ENCODE assay signal across 13 mouse cellular contexts in the genomic region with DNA sequence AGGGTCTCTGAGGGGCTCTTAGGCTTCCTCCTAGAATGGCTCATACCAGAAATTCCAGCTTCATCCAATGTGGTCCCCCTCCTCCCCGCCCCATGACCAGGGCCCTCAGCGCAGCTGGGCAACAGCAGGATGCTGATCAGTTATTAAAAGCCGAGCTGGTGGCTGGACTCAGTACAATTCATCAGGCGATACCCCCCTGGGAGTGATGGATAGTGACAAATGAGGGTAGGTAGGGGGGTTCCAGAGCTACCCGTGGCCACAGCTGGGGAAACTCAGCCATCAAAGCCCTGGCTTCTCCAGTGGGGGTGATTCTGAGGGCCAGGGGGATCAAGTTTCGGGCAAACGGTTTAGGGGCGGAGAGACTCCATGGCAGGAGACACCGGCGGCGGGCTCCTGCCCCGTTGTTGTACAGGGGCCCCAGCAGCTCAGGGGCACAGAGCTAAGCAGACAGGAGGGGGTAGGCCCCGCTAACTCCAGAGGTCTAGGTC. TPM values are rescaled to one million over a fixed set of nuclear protein-coding genes. Genes with fewer than 3 reads are reported as not detected.
DNase-seq lines count a peak whose midpoint lies in the region; ATAC-seq and TF ChIP-seq lines count a peak whose summit lies in the region.
"Had no signal": no experiment of that assay in that cellular context is flagged by ENCODE, and none has a peak within 500 bp of the region (broad histone marks: within the 10 kb centered on the region; RNA-seq: fewer than 3 reads in every experiment).

No protein-coding gene starts in this region.

- no peaks in the 10 kb centered on the region; the same call in none of the 2 replicates for H3K27me3 ChIP-seq in forebrain, embryonic 12.5 days
- no peaks in the 10 kb centered on the region for H3K27me3 ChIP-seq in forebrain, embryonic 14.5 days (replicated peaks; ENCODE audit: control insufficient read depth, insufficient read depth, low read length)
- H3K27me3 ChIP-seq in lung, embryonic 14.5 days (ENCODE audit: insufficient read depth, low read length) = no peaks in the 10 kb centered on the region
- 0 out of 2 replicates have a peak, but pooled peaks cover 5% of the 10 kb centered on the region for H3K27me3 ChIP-seq in lung, postnatal 0 days (replicated peaks; ENCODE audit: insufficient read depth, low read length)
- H3K27me3 ChIP-seq in hindbrain, embryonic 13.5 days = peaks cover 81% of the 10 kb centered on the region
- H3K27me3 ChIP-seq in neural tube, embryonic 14.5 days (ENCODE audit: control insufficient read depth, insufficient read depth, low read length) = peaks cover 11% of the 10 kb centered on the region; the same call in 1 of the 2 replicates

- ATAC-seq in forebrain, embryonic 12.5 days (ENCODE audit: low FRiP score) = peak; percentile 17; the same call in 1 of the 2 replicates
- ATAC-seq in forebrain, embryonic 14.5 days = no peak
- peak; percentile 36; the same call in 1 of the 2 replicates for ATAC-seq in lung, embryonic 14.5 days (ENCODE audit: insufficient read depth)
- ATAC-seq in lung, postnatal 0 days = no peak
- ATAC-seq in hindbrain, embryonic 13.5 days (ENCODE audit: low FRiP score) = 0 out of 2 replicates have a peak, but pooled peaks have one; percentile 25
- ATAC-seq in neural tube, embryonic 14.5 days (ENCODE audit: low read depth) = peak; percentile 54; the same call in 1 of the 2 replicates

- no peaks in the 10 kb centered on the region for H3K9me3 ChIP-seq in forebrain, embryonic 12.5 days
- H3K9me3 ChIP-seq in forebrain, embryonic 14.5 days (replicated peaks; ENCODE audit: control insufficient read depth, low read length) = no peaks in the 10 kb centered on the region
- no peaks in the 10 kb centered on the region for H3K9me3 ChIP-seq in lung, embryonic 14.5 days (ENCODE audit: low read depth, low read length)
- no peaks in the 10 kb centered on the region for H3K9me3 ChIP-seq in lung, postnatal 0 days (ENCODE audit: low read length)
- no peaks in the 10 kb centered on the region for H3K9me3 ChIP-seq in hindbrain, embryonic 13.5 days
- no peaks in the 10 kb centered on the region for H3K9me3 ChIP-seq in neural tube, embryonic 14.5 days (ENCODE audit: control insufficient read depth, low read length)
- H3K9me3 ChIP-seq: hindbrain, embryonic 15.5 days had no signal

- peaks cover 63% of the 10 kb centered on the region for H3K4me1 ChIP-seq in forebrain, embryonic 12.5 days
- peaks cover 9% of the 10 kb centered on the region; the same call in 1 of the 2 replicates for H3K4me1 ChIP-seq in forebrain, embryonic 14.5 days (ENCODE audit: control insufficient read depth, insufficient read depth, low read length)
- peaks cover 14% of the 10 kb centered on the region for H3K4me1 ChIP-seq in lung, embryonic 14.5 days (ENCODE audit: insufficient read depth)
- H3K4me1 ChIP-seq in lung, postnatal 0 days (ENCODE audit: insufficient read depth, low read depth, low read length) = 0 out of 2 replicates have a peak, but pooled peaks cover 4% of the 10 kb centered on the region
- peaks cover 44% of the 10 kb centered on the region for H3K4me1 ChIP-seq in hindbrain, embryonic 13.5 days (replicated peaks)
- peaks cover 14% of the 10 kb centered on the region for H3K4me1 ChIP-seq in neural tube, embryonic 14.5 days (ENCODE audit: control insufficient read depth, insufficient read depth, low read length)

- H3K9ac ChIP-seq in forebrain, embryonic 12.5 days = peak overlapping the region; percentile 2; the same call in 1 of the 2 replicates
- no peak overlapping the region for H3K9ac ChIP-seq in forebrain, embryonic 14.5 days (ENCODE audit: low read length)
- H3K9ac ChIP-seq in lung, embryonic 14.5 days = 0 out of 2 replicates have a peak overlapping the region, but pooled peaks have one; percentile 5
- H3K9ac ChIP-seq in lung, postnatal 0 days (replicated peaks; ENCODE audit: low read depth) = no peak overlapping the region
- no peak overlapping the region; the same call in 1 of the 2 replicates for H3K9ac ChIP-seq in hindbrain, embryonic 13.5 days
- no peak overlapping the region for H3K9ac ChIP-seq in neural tube, embryonic 14.5 days (replicated peaks; ENCODE audit: low read depth, low read length)
- H3K9ac ChIP-seq: hindbrain, embryonic 15.5 days had no signal

- H3K4me3 ChIP-seq in forebrain, embryonic 12.5 days (replicated peaks) = 0 out of 2 replicates have a peak overlapping the region, but pooled peaks have one; percentile 7
- H3K4me3 ChIP-seq in forebrain, embryonic 14.5 days (ENCODE audit: low read depth, low read length) = no peak overlapping the region
- no peak overlapping the region; the same call in 1 of the 2 replicates for H3K4me3 ChIP-seq in lung, embryonic 14.5 days (ENCODE audit: low read depth, low read length)
- H3K4me3 ChIP-seq in lung, postnatal 0 days (ENCODE audit: low read depth, low read length) = no peak overlapping the region
- H3K4me3 ChIP-seq in hindbrain, embryonic 13.5 days = no peak overlapping the region
- H3K4me3 ChIP-seq in neural tube, embryonic 14.5 days (ENCODE audit: low read depth, low read length) = no peak overlapping the region
- H3K4me3 ChIP-seq: hindbrain, embryonic 15.5 days; myocyte had no signal

- no peak for DNase-seq in forebrain, embryonic 14.5 days (ENCODE audit: low spot score)
- no peak for DNase-seq in lung, embryonic 14.5 days
- DNase-seq in lung, postnatal 0 days (ENCODE audit: low spot score) = no peak
- DNase-seq in adrenal gland, postnatal 10 days = no peak
- DNase-seq in spleen, postnatal 10 days (ENCODE audit: low spot score in 2 of 2) = no peak
- DNase-seq: adrenal gland, postnatal 25 days; cerebellum, adult 9-10 months; lung, adult 18-20 months had no signal

- peak overlapping the region; percentile 63 for H3K27ac ChIP-seq in forebrain, embryonic 12.5 days
- no peak overlapping the region for H3K27ac ChIP-seq in forebrain, embryonic 14.5 days (ENCODE audit: low read depth, low read length)
- no peak overlapping the region for H3K27ac ChIP-seq in lung, embryonic 14.5 days (ENCODE audit: low read depth)
- H3K27ac ChIP-seq in lung, postnatal 0 days (ENCODE audit: low read length) = no peak overlapping the region
- H3K27ac ChIP-seq in hindbrain, embryonic 13.5 days = 0 out of 2 replicates have a peak overlapping the region, but pooled peaks have one; percentile 18
- no peak overlapping the region for H3K27ac ChIP-seq in neural tube, embryonic 14.5 days (ENCODE audit: low read depth, low read length)
- H3K27ac ChIP-seq: hindbrain, embryonic 15.5 days had no signal

- WGBS in forebrain, embryonic 12.5 days = 3% methylated on average over 13 of the region's 13 CpGs
- 5% methylated on average over 13 of the region's 13 CpGs for WGBS in forebrain, embryonic 14.5 days
- WGBS in lung, embryonic 14.5 days = 7% methylated on average over 13 of the region's 13 CpGs
- 13% methylated on average over 13 of the region's 13 CpGs for WGBS in lung, postnatal 0 days
- WGBS in hindbrain, embryonic 13.5 days = 3% methylated on average over 13 of the region's 13 CpGs
- WGBS in neural tube, embryonic 14.5 days = 4% methylated on average over 13 of the region's 13 CpGs

- no peak for TF ChIP-seq CTCF in lung, embryonic 14.5 days (IDR thresholded peaks at IDR 0.05; ENCODE audit: low read depth)
- TF ChIP-seq CTCF in lung, postnatal 0 days (IDR thresholded peaks at IDR 0.05) = no peak

- no peak for TF ChIP-seq EP300 in lung, postnatal 0 days (IDR thresholded peaks at IDR 0.05)

- no peaks in the 10 kb centered on the region for H3K36me3 ChIP-seq in forebrain, embryonic 12.5 days (replicated peaks)
- H3K36me3 ChIP-seq in forebrain, embryonic 14.5 days (ENCODE audit: control insufficient read depth, insufficient read depth, low read length) = no peaks in the 10 kb centered on the region
- H3K36me3 ChIP-seq in lung, embryonic 14.5 days (ENCODE audit: insufficient read depth) = no peaks in the 10 kb centered on the region
- H3K36me3 ChIP-seq in lung, postnatal 0 days (ENCODE audit: insufficient read depth, low read length) = no peaks in the 10 kb centered on the region
- H3K36me3 ChIP-seq in hindbrain, embryonic 13.5 days = no peaks in the 10 kb centered on the region
- H3K36me3 ChIP-seq in neural tube, embryonic 14.5 days (ENCODE audit: control insufficient read depth, insufficient read depth, low read length) = no peaks in the 10 kb centered on the region
- H3K36me3 ChIP-seq: hindbrain, embryonic 15.5 days had no signal

- peak overlapping the region; percentile 34 for H3K4me2 ChIP-seq in forebrain, embryonic 12.5 days
- H3K4me2 ChIP-seq in forebrain, embryonic 14.5 days (ENCODE audit: low read length) = no peak overlapping the region
- H3K4me2 ChIP-seq in lung, embryonic 14.5 days = peak overlapping the region; percentile 19
- no peak overlapping the region for H3K4me2 ChIP-seq in lung, postnatal 0 days (replicated peaks; ENCODE audit: low read depth, low read length)
- H3K4me2 ChIP-seq in hindbrain, embryonic 13.5 days = peak overlapping the region; percentile 15
- H3K4me2 ChIP-seq in neural tube, embryonic 14.5 days (ENCODE audit: low read depth, low read length) = 0 out of 2 replicates have a peak overlapping the region, but pooled peaks have one; percentile 2
- H3K4me2 ChIP-seq: hindbrain, embryonic 15.5 days had no signal

RNA-seq across cellular contexts. Expression of a gene that starts 10.3 kb away (rescaled TPM):
- polyA plus RNA-seq in forebrain, embryonic 12.5 days (2016; fragmentation: Nextera tagmentation; extraction: Ambion mirVana) = 1.5 and 2.4 TPM in 2 replicates
- 0.48 and 1.1 TPM in 2 replicates for polyA plus RNA-seq in forebrain, embryonic 14.5 days (2014; fragmentation: Nextera tagmentation; extraction: Ambion mirVana)
- polyA plus RNA-seq in lung, embryonic 14.5 days (2014; fragmentation: Nextera tagmentation; extraction: Ambion mirVana) = not detected in 2 replicates
- polyA plus RNA-seq in lung, postnatal 0 days (2015; fragmentation: Nextera tagmentation; extraction: Ambion mirVana) = 3.0 and 3.3 TPM in 2 replicates
- 0.81 and 0.91 TPM in 2 replicates for polyA plus RNA-seq in hindbrain, embryonic 13.5 days (2015; fragmentation: Nextera tagmentation; extraction: Ambion mirVana)
- 0.13 TPM in 1 of 2 replicates, not detected in the other for polyA plus RNA-seq in neural tube, embryonic 14.5 days (2014; fragmentation: Nextera tagmentation; extraction: Ambion mirVana)
- under 1 TPM in 1 of 2 experiments, not detected in 1; 0.12 TPM for total RNA-seq in adrenal gland, postnatal 10 days (2021)
- polyA plus RNA-seq: myocyte had no signal

Comparison
In these comparisons a context has a peak if more than half of its experiments do, and no peak if none do; other contexts are left out.
1. ATAC-seq: peak in forebrain, embryonic 12.5 days (single experiment), lung, embryonic 14.5 days (single experiment), hindbrain, embryonic 13.5 days (single experiment) and neural tube, embryonic 14.5 days (single experiment); none in forebrain, embryonic 14.5 days (single experiment) and lung, postnatal 0 days (single experiment).
2. H3K27ac ChIP-seq: peak in forebrain, embryonic 12.5 days (single experiment) and hindbrain, embryonic 13.5 days (single experiment); none in forebrain, embryonic 14.5 days (single experiment), lung, embryonic 14.5 days (single experiment), lung, postnatal 0 days (single experiment) and neural tube, embryonic 14.5 days (single experiment).
3. H3K4me2 ChIP-seq: peak in forebrain, embryonic 12.5 days (single experiment), lung, embryonic 14.5 days (single experiment), hindbrain, embryonic 13.5 days (single experiment) and neural tube, embryonic 14.5 days (single experiment); none in forebrain, embryonic 14.5 days (single experiment) and lung, postnatal 0 days (single experiment).
4. H3K9ac ChIP-seq: peak in forebrain, embryonic 12.5 days (single experiment) and lung, embryonic 14.5 days (single experiment); none in forebrain, embryonic 14.5 days (single experiment), lung, postnatal 0 days (single experiment), hindbrain, embryonic 13.5 days (single experiment) and neural tube, embryonic 14.5 days (single experiment).